Mouse (Mus musculus): ENCODE measurements at regions not wholly inside any gene's neighbourhood (a gene's known extent, or its start where the extent isn't known, plus 50 kb on each side); places are given as distances from the start of the nearest gene placed in this dataset.

GRCm38 (mm10) chr13:115199166-115199565, 97.4 kb upstream of the Itga1 start:
- Histone ChIP-seq H3K27me3 (ENCODE audit: control insufficient read depth, insufficient read depth, low read length) (no peaks in the 10 kb centered on the region), H3K9ac (ENCODE audit: low read length) (no peak overlapping the region), H3K27ac (ENCODE audit: low read length) (no peak overlapping the region), H3K9me3 (replicated peaks; ENCODE audit: control insufficient read depth, low read length) (no peaks in the 10 kb centered on the region), H3K4me2 (ENCODE audit: low read depth, low read length) (no peak overlapping the region), H3K4me3 (ENCODE audit: low read length) (no peak overlapping the region), H3K36me3 (ENCODE audit: control insufficient read depth, insufficient read depth) (no peaks in the 10 kb centered on the region), H3K4me1 (ENCODE audit: control insufficient read depth, insufficient read depth, low read length) (no peaks in the 10 kb centered on the region)
- no peak for ATAC-seq (replicated peaks; ENCODE audit: extremely low read depth, insufficient read depth, low FRiP score)
- WGBS = 30% methylated on average over 3 of the region's 3 CpGs

GRCm38 (mm10) chr13:115188066-115188465, 86.3 kb upstream of the Itga1 start:
- H3K4me3 ChIP-seq (ENCODE audit: low read length) = no peak overlapping the region
- no peaks in the 10 kb centered on the region for H3K36me3 ChIP-seq (ENCODE audit: control insufficient read depth, insufficient read depth)
- peak; percentile 79 for ATAC-seq (replicated peaks; ENCODE audit: extremely low read depth, insufficient read depth, low FRiP score)
- H3K4me1 ChIP-seq (ENCODE audit: control insufficient read depth, insufficient read depth, low read length) = peaks cover 16% of the 10 kb centered on the region
- no peaks in the 10 kb centered on the region for H3K27me3 ChIP-seq (ENCODE audit: control insufficient read depth, insufficient read depth, low read length)
- H3K9ac ChIP-seq (ENCODE audit: low read length) = no peak overlapping the region
- no peaks in the 10 kb centered on the region for H3K9me3 ChIP-seq (replicated peaks; ENCODE audit: control insufficient read depth, low read length)
- peak overlapping the region; percentile 56 for H3K27ac ChIP-seq (ENCODE audit: low read length)
- H3K4me2 ChIP-seq (ENCODE audit: low read depth, low read length) = no peak overlapping the region
- 24% methylated on average over 2 of the region's 2 CpGs for WGBS

- H3K4me2 ChIP-seq (ENCODE audit: low read depth, low read length) = no peak overlapping the region
- ATAC-seq (replicated peaks; ENCODE audit: extremely low read depth, insufficient read depth, low FRiP score) = no peak
- no peak overlapping the region for H3K9ac ChIP-seq (ENCODE audit: low read length)
- H3K9me3 ChIP-seq (replicated peaks; ENCODE audit: control insufficient read depth, low read length) = no peaks in the 10 kb centered on the region
- H3K4me3 ChIP-seq (ENCODE audit: low read length) = no peak overlapping the region
- no peaks in the 10 kb centered on the region for H3K36me3 ChIP-seq (ENCODE audit: control insufficient read depth, insufficient read depth)
- H3K4me1 ChIP-seq (ENCODE audit: control insufficient read depth, insufficient read depth, low read length) = peaks cover 16% of the 10 kb centered on the region
- peak overlapping the region; percentile 61 for H3K27ac ChIP-seq (ENCODE audit: low read length)
- 77% methylated on average over 3 of the region's 3 CpGs for WGBS
- no peaks in the 10 kb centered on the region for H3K27me3 ChIP-seq (ENCODE audit: control insufficient read depth, insufficient read depth, low read length)
Measured at GRCm38 (mm10) chr13:115187356-115187755, 85.6 kb upstream of the Itga1 start.

- ATAC-seq (replicated peaks; ENCODE audit: extremely low read depth, insufficient read depth, low FRiP score) = no peak
- H3K4me1 ChIP-seq (ENCODE audit: control insufficient read depth, insufficient read depth, low read length) = peaks cover 2% of the 10 kb centered on the region
- no peaks in the 10 kb centered on the region for H3K9me3 ChIP-seq (replicated peaks; ENCODE audit: control insufficient read depth, low read length)
- no peak overlapping the region for H3K27ac ChIP-seq (ENCODE audit: low read length)
- H3K9ac ChIP-seq (ENCODE audit: low read length) = no peak overlapping the region
- H3K4me3 ChIP-seq (ENCODE audit: low read length) = no peak overlapping the region
- WGBS = 77% methylated on average over 6 of the region's 6 CpGs
- no peaks in the 10 kb centered on the region for H3K27me3 ChIP-seq (ENCODE audit: control insufficient read depth, insufficient read depth, low read length)
- H3K36me3 ChIP-seq (ENCODE audit: control insufficient read depth, insufficient read depth) = no peaks in the 10 kb centered on the region
- H3K4me2 ChIP-seq (ENCODE audit: low read depth, low read length) = no peak overlapping the region
Measured at GRCm38 (mm10) chr13:115182211-115182870, 80.6 kb upstream of the Itga1 start.

- Histone ChIP-seq H3K4me3 (ENCODE audit: low read length) (no peak overlapping the region), H3K9me3 (replicated peaks; ENCODE audit: control insufficient read depth, low read length) (no peaks in the 10 kb centered on the region), H3K4me2 (ENCODE audit: low read depth, low read length) (no peak overlapping the region), H3K4me1 (ENCODE audit: control insufficient read depth, insufficient read depth, low read length) (no peaks in the 10 kb centered on the region), H3K27me3 (ENCODE audit: control insufficient read depth, insufficient read depth, low read length) (no peaks in the 10 kb centered on the region), H3K9ac (ENCODE audit: low read length) (no peak overlapping the region), H3K27ac (ENCODE audit: low read length) (no peak overlapping the region), H3K36me3 (ENCODE audit: control insufficient read depth, insufficient read depth) (no peaks in the 10 kb centered on the region)
- no peak for ATAC-seq (replicated peaks; ENCODE audit: extremely low read depth, insufficient read depth, low FRiP score)
- WGBS = 89% methylated on average over 7 of the region's 7 CpGs
Measured at GRCm38 (mm10) chr13:115178175-115178917, 76.6 kb upstream of the Itga1 start.

GRCm38 (mm10) chr13:115171347-115172062, 69.7 kb upstream of the Itga1 start:
- H3K4me3 ChIP-seq (ENCODE audit: low read length) = no peak overlapping the region
- no peak overlapping the region for H3K4me2 ChIP-seq (ENCODE audit: low read depth, low read length)
- no peaks in the 10 kb centered on the region for H3K9me3 ChIP-seq (replicated peaks; ENCODE audit: control insufficient read depth, low read length)
- H3K36me3 ChIP-seq (ENCODE audit: control insufficient read depth, insufficient read depth) = no peaks in the 10 kb centered on the region
- peak overlapping the region; percentile 19; the same call in 1 of the 2 replicates for H3K27ac ChIP-seq (ENCODE audit: low read length)
- H3K27me3 ChIP-seq (ENCODE audit: control insufficient read depth, insufficient read depth, low read length) = no peaks in the 10 kb centered on the region
- H3K9ac ChIP-seq (ENCODE audit: low read length) = no peak overlapping the region
- H3K4me1 ChIP-seq (ENCODE audit: control insufficient read depth, insufficient read depth, low read length) = peaks cover under 1% of the 10 kb centered on the region; the same call in 1 of the 2 replicates
- no peak for ATAC-seq (replicated peaks; ENCODE audit: extremely low read depth, insufficient read depth, low FRiP score)
- 72% methylated on average over 7 of the region's 7 CpGs for WGBS

GRCm38 (mm10) chr13:115165981-115166380, 64.2 kb upstream of the Itga1 start:
- no peak for ATAC-seq (replicated peaks; ENCODE audit: extremely low read depth, insufficient read depth, low FRiP score)
- H3K9ac ChIP-seq (ENCODE audit: low read length) = no peak overlapping the region
- peaks cover 6% of the 10 kb centered on the region; the same call in 1 of the 2 replicates for H3K4me1 ChIP-seq (ENCODE audit: control insufficient read depth, insufficient read depth, low read length)
- 83% methylated on average over 3 of the region's 3 CpGs for WGBS
- H3K9me3 ChIP-seq (replicated peaks; ENCODE audit: control insufficient read depth, low read length) = no peaks in the 10 kb centered on the region
- H3K4me3 ChIP-seq (ENCODE audit: low read length) = no peak overlapping the region
- H3K27me3 ChIP-seq (ENCODE audit: control insufficient read depth, insufficient read depth, low read length) = no peaks in the 10 kb centered on the region
- H3K4me2 ChIP-seq (ENCODE audit: low read depth, low read length) = no peak overlapping the region
- no peak overlapping the region for H3K27ac ChIP-seq (ENCODE audit: low read length)
- no peaks in the 10 kb centered on the region for H3K36me3 ChIP-seq (ENCODE audit: control insufficient read depth, insufficient read depth)

GRCm38 (mm10) chr13:115162689-115163413, 61.1 kb upstream of the Itga1 start:
- Histone ChIP-seq H3K36me3 (ENCODE audit: control insufficient read depth, insufficient read depth) (no peaks in the 10 kb centered on the region), H3K9ac (ENCODE audit: low read length) (no peak overlapping the region), H3K4me3 (ENCODE audit: low read length) (no peak overlapping the region), H3K27me3 (ENCODE audit: control insufficient read depth, insufficient read depth, low read length) (no peaks in the 10 kb centered on the region), H3K4me2 (ENCODE audit: low read depth, low read length) (no peak overlapping the region), H3K9me3 (replicated peaks; ENCODE audit: control insufficient read depth, low read length) (no peaks in the 10 kb centered on the region), H3K4me1 (ENCODE audit: control insufficient read depth, insufficient read depth, low read length) (peaks cover 6% of the 10 kb centered on the region; the same call in 1 of the 2 replicates), H3K27ac (ENCODE audit: low read length) (no peak overlapping the region)
- WGBS = 66% methylated on average over 4 of the region's 4 CpGs
- no peak for ATAC-seq (replicated peaks; ENCODE audit: extremely low read depth, insufficient read depth, low FRiP score)
